Mouse (Mus musculus): ENCODE results near the gene Dzip1. TPM values are rescaled to one million over a fixed set of nuclear protein-coding genes. Genes with fewer than 3 reads are reported as not detected.

The Dzip1 gene
- polyA plus RNA-seq, 1 experiment = 5.7 TPM

- DNase-seq = no peak
- H3K27ac ChIP-seq (ENCODE audit: insufficient read depth, low read depth, low read length) = no peak overlapping the region
- WGBS = 83% methylated on average over 1 of the region's 1 CpGs
- no peaks in the 10 kb centered on the region for H3K27me3 ChIP-seq (replicated peaks; ENCODE audit: control insufficient read depth, insufficient read depth, low read length)
- TF ChIP-seq CTCF (conservative IDR thresholded peaks at IDR 0.05; ENCODE audit: insufficient read depth, insufficient read length, low read depth, low read length) = no peak
- TF ChIP-seq POLR2A (IDR thresholded peaks at IDR 0.05; ENCODE audit: low read depth, low read length) = no peak
- no peaks in the 10 kb centered on the region for H3K4me1 ChIP-seq (ENCODE audit: control insufficient read depth, insufficient read depth, low read length)
- no peaks in the 10 kb centered on the region; the same call in 1 of the 2 replicates for H3K36me3 ChIP-seq (ENCODE audit: control insufficient read depth, insufficient read depth, low read length)
- H3K4me3 ChIP-seq (ENCODE audit: insufficient read depth, low read depth, low read length) = no peak overlapping the region
These were observed 23.6 kb upstream of the Dzip1 start for GRCm38 (mm10) chr14:118948841-118949240.

GRCm38 (mm10) chr14:118944702-118945101 is 19.4 kb upstream of the Dzip1 start:
- no peak overlapping the region for H3K4me3 ChIP-seq (ENCODE audit: insufficient read depth, low read depth, low read length)
- no peaks in the 10 kb centered on the region for H3K27me3 ChIP-seq (replicated peaks; ENCODE audit: control insufficient read depth, insufficient read depth, low read length)
- TF ChIP-seq POLR2A (IDR thresholded peaks at IDR 0.05; ENCODE audit: low read depth, low read length) = no peak
- peaks cover 18% of the 10 kb centered on the region for H3K4me1 ChIP-seq (ENCODE audit: control insufficient read depth, insufficient read depth, low read length)
- DNase-seq = no peak
- H3K36me3 ChIP-seq (ENCODE audit: control insufficient read depth, insufficient read depth, low read length) = no peaks in the 10 kb centered on the region
- WGBS = 63% methylated on average over 2 of the region's 2 CpGs
- H3K27ac ChIP-seq (ENCODE audit: insufficient read depth, low read depth, low read length) = no peak overlapping the region

DNA sequence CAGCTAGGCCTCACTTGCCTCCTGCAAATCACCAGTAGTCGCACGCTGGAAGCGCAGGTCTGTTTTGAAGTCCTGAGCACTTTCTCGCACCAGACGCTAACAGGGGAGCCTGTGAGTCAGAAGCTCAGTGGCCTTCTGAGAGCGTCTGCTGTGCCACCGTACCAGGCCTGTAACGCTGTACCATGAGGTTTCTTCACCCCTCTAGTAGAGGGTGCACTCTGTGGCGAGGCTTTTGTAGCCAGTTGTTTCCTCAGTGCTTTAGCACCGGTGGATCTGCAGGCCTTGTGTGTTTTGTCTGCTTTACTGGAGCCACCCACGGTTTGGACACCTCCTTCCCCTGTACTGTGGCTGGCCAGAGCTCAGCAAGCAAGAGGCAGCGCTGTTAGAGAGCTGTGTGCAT is 16.8 kb upstream of the Dzip1 start:
- no peak overlapping the region for H3K4me3 ChIP-seq (ENCODE audit: insufficient read depth, low read depth, low read length)
- no peak overlapping the region for H3K27ac ChIP-seq (ENCODE audit: insufficient read depth, low read depth, low read length)
- TF ChIP-seq POLR2A (IDR thresholded peaks at IDR 0.05; ENCODE audit: low read depth, low read length) = no peak
- TF ChIP-seq CTCF (conservative IDR thresholded peaks at IDR 0.05; ENCODE audit: insufficient read depth, insufficient read length, low read depth, low read length) = no peak
- no peaks in the 10 kb centered on the region for H3K36me3 ChIP-seq (ENCODE audit: control insufficient read depth, insufficient read depth, low read length)
- H3K27me3 ChIP-seq (replicated peaks; ENCODE audit: control insufficient read depth, insufficient read depth, low read length) = no peaks in the 10 kb centered on the region
- H3K4me1 ChIP-seq (ENCODE audit: control insufficient read depth, insufficient read depth, low read length) = peaks cover 23% of the 10 kb centered on the region
- WGBS = 70% methylated on average over 12 of the region's 12 CpGs
- DNase-seq = no peak

DNA sequence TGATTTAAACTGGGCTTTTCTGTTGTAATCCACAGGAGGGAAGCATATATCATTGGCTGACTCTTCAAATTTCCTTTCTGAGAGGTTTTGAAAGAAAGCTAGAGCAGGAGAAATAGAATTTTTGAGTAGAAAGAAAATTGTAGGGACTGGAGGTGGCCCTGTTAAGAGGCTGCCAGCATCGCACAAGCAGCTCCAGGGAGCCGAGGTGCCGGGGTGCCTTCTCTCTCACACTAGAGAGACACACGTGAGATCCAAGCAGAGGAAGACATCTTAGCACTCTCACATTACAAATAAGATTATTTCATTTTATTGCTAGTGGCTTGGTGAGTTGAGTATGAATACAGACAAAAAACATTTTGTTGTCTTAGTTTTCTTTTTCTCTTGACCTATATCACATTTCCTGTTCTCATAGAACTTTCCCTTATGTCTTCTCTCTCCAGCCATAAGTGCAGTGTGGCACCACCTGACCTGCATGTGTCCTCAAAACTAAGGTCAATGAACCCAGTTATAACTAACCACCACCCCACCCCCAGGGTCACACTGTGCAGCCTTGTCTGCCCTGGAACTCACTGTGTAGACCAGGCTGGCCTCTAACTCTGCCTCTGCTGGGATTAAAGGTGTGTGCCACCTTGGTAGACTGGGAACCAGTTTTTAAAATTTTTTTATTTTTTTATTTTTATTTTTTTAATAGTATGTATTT is 15.7 kb upstream of the Dzip1 start:
- DNase-seq = peak; percentile 28
- peaks cover 23% of the 10 kb centered on the region for H3K4me1 ChIP-seq (ENCODE audit: control insufficient read depth, insufficient read depth, low read length)
- TF ChIP-seq POLR2A (IDR thresholded peaks at IDR 0.05; ENCODE audit: low read depth, low read length) = no peak
- no peak for TF ChIP-seq CTCF (conservative IDR thresholded peaks at IDR 0.05; ENCODE audit: insufficient read depth, insufficient read length, low read depth, low read length)
- no peak overlapping the region for H3K4me3 ChIP-seq (ENCODE audit: insufficient read depth, low read depth, low read length)
- 56% methylated on average over 4 of the region's 4 CpGs for WGBS
- no peaks in the 10 kb centered on the region for H3K27me3 ChIP-seq (replicated peaks; ENCODE audit: control insufficient read depth, insufficient read depth, low read length)
- H3K27ac ChIP-seq (ENCODE audit: insufficient read depth, low read depth, low read length) = no peak overlapping the region
- H3K36me3 ChIP-seq (ENCODE audit: control insufficient read depth, insufficient read depth, low read length) = no peaks in the 10 kb centered on the region

DNA sequence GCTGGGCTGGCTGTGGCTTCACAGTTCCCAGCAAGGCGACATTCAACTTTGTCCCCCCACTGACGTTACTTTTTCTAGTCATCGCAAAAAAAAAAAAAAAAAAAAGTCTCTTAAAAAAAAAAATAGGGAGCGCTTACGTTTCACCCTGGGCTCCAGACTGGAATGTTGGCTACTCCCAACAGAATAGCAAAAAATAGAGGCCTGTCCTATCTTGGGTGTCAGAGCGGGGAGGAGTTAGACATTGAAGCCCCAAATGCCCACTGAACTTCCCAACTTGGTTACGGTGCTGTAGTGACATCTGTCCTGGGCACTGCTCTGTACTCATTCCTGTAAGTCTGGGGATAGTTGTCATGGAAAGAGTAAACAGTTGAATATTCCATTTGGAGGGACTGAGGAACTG is 13.3 kb upstream of the Dzip1 start:
- H3K4me1 ChIP-seq (ENCODE audit: control insufficient read depth, insufficient read depth, low read length) = peaks cover 23% of the 10 kb centered on the region
- DNase-seq = peak; percentile 40
- peak overlapping the region; percentile 90 for H3K27ac ChIP-seq (ENCODE audit: insufficient read depth, low read depth, low read length)
- no peaks in the 10 kb centered on the region for H3K27me3 ChIP-seq (replicated peaks; ENCODE audit: control insufficient read depth, insufficient read depth, low read length)
- no peaks in the 10 kb centered on the region for H3K36me3 ChIP-seq (ENCODE audit: control insufficient read depth, insufficient read depth, low read length)
- peak overlapping the region; percentile 90 for H3K4me3 ChIP-seq (ENCODE audit: insufficient read depth, low read depth, low read length)
- 1% methylated on average over 7 of the region's 7 CpGs for WGBS
- no peak for TF ChIP-seq CTCF (conservative IDR thresholded peaks at IDR 0.05; ENCODE audit: insufficient read depth, insufficient read length, low read depth, low read length)
- no peak for TF ChIP-seq POLR2A (IDR thresholded peaks at IDR 0.05; ENCODE audit: low read depth, low read length)

- Histone ChIP-seq H3K4me3 (ENCODE audit: insufficient read depth, low read depth, low read length) (peak within 1 kb of the TSS; percentile 90), H3K4me1 (ENCODE audit: control insufficient read depth, insufficient read depth, low read length) (peaks cover 20% of the 10 kb centered on the region), H3K27me3 (replicated peaks; ENCODE audit: control insufficient read depth, insufficient read depth, low read length) (no peaks in the 10 kb centered on the region), H3K27ac (ENCODE audit: insufficient read depth, low read depth, low read length) (peak within 1 kb of the TSS; percentile 90), H3K36me3 (ENCODE audit: control insufficient read depth, insufficient read depth, low read length) (no peaks in the 10 kb centered on the region)
- WGBS = under 1% methylated on average over 123 of the region's 124 CpGs
- peak; percentile 100 for DNase-seq
- TF ChIP-seq POLR2A (IDR thresholded peaks at IDR 0.05; ENCODE audit: low read depth, low read length) (peak; percentile 62), CTCF (conservative IDR thresholded peaks at IDR 0.05; ENCODE audit: insufficient read depth, insufficient read length, low read depth, low read length) (no peak)
These were observed 12.6 kb upstream of the Dzip1 start, which contains the start of gene Dnajc3 for GRCm38 (mm10) chr14:118937533-118938492. Gene Dnajc3, plus strand, starts transcription at chr14:118937976.

- Histone ChIP-seq H3K4me1 (ENCODE audit: control insufficient read depth, insufficient read depth, low read length) (peaks cover 17% of the 10 kb centered on the region), H3K27ac (ENCODE audit: insufficient read depth, low read depth, low read length) (peak overlapping the region; percentile 78), H3K36me3 (ENCODE audit: control insufficient read depth, insufficient read depth, low read length) (no peaks in the 10 kb centered on the region), H3K27me3 (replicated peaks; ENCODE audit: control insufficient read depth, insufficient read depth, low read length) (no peaks in the 10 kb centered on the region), H3K4me3 (ENCODE audit: insufficient read depth, low read depth, low read length) (peak overlapping the region; percentile 49)
- 52% methylated on average over 4 of the region's 4 CpGs for WGBS
- no peak for TF ChIP-seq POLR2A (IDR thresholded peaks at IDR 0.05; ENCODE audit: low read depth, low read length)
- no peak for TF ChIP-seq CTCF (conservative IDR thresholded peaks at IDR 0.05; ENCODE audit: insufficient read depth, insufficient read length, low read depth, low read length)
- DNase-seq = no peak
These were observed 11.7 kb upstream of the Dzip1 start for GRCm38 (mm10) chr14:118936952-118937351.

Measured in kidney, adult 2 months (tissue).